ENCODE assay signal across 8 mouse cellular contexts in the genomic region with DNA sequence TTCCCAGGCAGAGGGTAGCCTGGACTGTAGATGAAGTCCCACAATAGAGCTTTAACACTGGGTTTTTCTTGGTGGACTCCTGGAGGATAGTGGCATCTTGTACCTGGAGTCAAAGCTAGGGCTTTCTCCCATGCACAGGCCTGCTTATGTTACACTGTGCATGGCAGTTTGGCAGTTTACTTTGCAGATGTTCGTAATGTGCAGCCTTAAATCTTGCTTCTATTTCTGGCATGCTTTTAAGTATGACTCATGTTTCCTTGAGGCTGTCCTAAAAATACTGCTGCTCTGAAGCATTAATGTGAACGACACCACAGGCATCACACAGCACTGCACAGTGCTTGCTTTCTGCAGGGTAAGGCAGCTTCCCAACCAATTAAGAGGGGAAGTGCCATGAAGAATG. TPM values are rescaled to one million over a fixed set of nuclear protein-coding genes. Genes with fewer than 3 reads are reported as not detected.
DNase-seq lines count a peak whose midpoint lies in the region; TF ChIP-seq lines count a peak whose summit lies in the region.

No protein-coding gene starts in this region.

- no peaks in the 10 kb centered on the region for H3K36me3 ChIP-seq in liver, adult 2 months (ENCODE audit: control insufficient read depth, insufficient read depth, low read length)
- no peaks in the 10 kb centered on the region for H3K36me3 ChIP-seq in thymus, adult 2 months (ENCODE audit: control insufficient read depth, insufficient read depth, low read length)

- peak; percentile 31 for DNase-seq in liver, adult 2 months (ENCODE audit: extremely low read depth, low read depth, low spot score)
- DNase-seq in liver: no peak
- peak; percentile 26 for DNase-seq in adrenal gland, postnatal 10 days
- DNase-seq in heart, adult 9 months (ENCODE audit: low spot score in 2 of 2): peak; percentile 39 to 40
- DNase-seq in left cerebral cortex, postnatal 25 days (ENCODE audit: low spot score in 2 of 2): peak; percentile 48 to 85
- peak; percentile 21 for DNase-seq in thymus, adult 2 months
- no peak for DNase-seq in cerebellum, adult 8-10 months
- no peak for DNase-seq in layer of hippocampus, adult 8-10 months (ENCODE audit: low spot score in 2 of 2)

- H3K27me3 ChIP-seq in liver, adult 2 months (ENCODE audit: control insufficient read depth, insufficient read depth, low read length): no peaks in the 10 kb centered on the region
- no peaks in the 10 kb centered on the region for H3K27me3 ChIP-seq in thymus, adult 2 months (ENCODE audit: control insufficient read depth, insufficient read depth, low read length)

- peaks cover 6% of the 10 kb centered on the region; the same call in 1 of the 2 replicates for H3K4me1 ChIP-seq in liver, adult 2 months (ENCODE audit: control insufficient read depth, insufficient read depth, low read length)
- peaks cover 14% of the 10 kb centered on the region for H3K4me1 ChIP-seq in thymus, adult 2 months (replicated peaks; ENCODE audit: control insufficient read depth, insufficient read depth, low read length)

- H3K79me2 ChIP-seq in liver, adult 2 months (ENCODE audit: control insufficient read depth, insufficient read depth, low read length): peaks cover 26% of the 10 kb centered on the region; the same call in 1 of the 2 replicates

- H3K9ac ChIP-seq in liver, adult 2 months (ENCODE audit: low read depth, low read length): no peak overlapping the region

- 58% methylated on average over 2 of the region's 2 CpGs for WGBS in liver, adult 2 months
- WGBS in thymus, adult 2 months: 2% methylated on average over 2 of the region's 2 CpGs

- no peak for TF ChIP-seq POLR2A in liver, adult 2 months (IDR thresholded peaks at IDR 0.05; ENCODE audit: extremely low read depth, insufficient read depth, low read length)
- no peak for TF ChIP-seq POLR2A in thymus, adult 2 months (IDR thresholded peaks at IDR 0.05; ENCODE audit: control insufficient read depth, extremely low read depth, insufficient read depth, low read length, poor library complexity)

- TF ChIP-seq CTCF in liver, adult 2 months (IDR thresholded peaks at IDR 0.05; ENCODE audit: low read depth, low read length): no peak
- TF ChIP-seq CTCF in thymus, adult 2 months (IDR thresholded peaks at IDR 0.05; ENCODE audit: borderline replicate concordance, control insufficient read depth, extremely low read depth, insufficient read depth, low read length, poor library complexity): no peak

- no peak overlapping the region for H3K4me3 ChIP-seq in liver, adult 2 months (ENCODE audit: insufficient read depth, low read depth, low read length)
- H3K4me3 ChIP-seq in thymus, adult 2 months (ENCODE audit: control insufficient read depth, insufficient read depth, low read length): no peak overlapping the region

- no peak overlapping the region for H3K27ac ChIP-seq in liver, adult 2 months (replicated peaks; ENCODE audit: insufficient read depth, low read depth, low read length)
- H3K27ac ChIP-seq in thymus, adult 2 months (ENCODE audit: control insufficient read depth, insufficient read depth, low read length): no peak overlapping the region

- intact Hi-C loops in left cerebral cortex, postnatal 25 days (cut with DNase I): loop anchor here (2.0 kb wide), 1 partner anchor 42 kb away; no protein-coding TSS in a partner anchor

RNA-seq across cellular contexts. Expression of a gene that starts 51.9 kb away (rescaled TPM):
- total RNA-seq in liver, adult 2 months (2014; rRNA removed): 88.7 and 106 TPM in 2 replicates
- 44.0 and 48.9 TPM in 2 replicates for polyA plus RNA-seq in liver, adult 2 months (2012; rRNA removed)
- total RNA-seq in adrenal gland, postnatal 10 days (2021): 100 to 1,000 TPM; 180 to 193 TPM
- total RNA-seq in left cerebral cortex, postnatal 25 days (2021): 10 to 100 TPM; 24.5 to 29.2 TPM
- polyA plus RNA-seq in thymus, adult 2 months (2012; rRNA removed): 8.7 and 9.1 TPM in 2 replicates
- 10 to 100 TPM; 30.4 to 39.6 (median 34.1) TPM for total RNA-seq in layer of hippocampus, adult 8-10 months (2022)

Comparison
In these comparisons a context has a peak if more than half of its experiments do, and no peak if none do; other contexts are left out.
1. DNase-seq: peak in liver, adult 2 months (single experiment), adrenal gland, postnatal 10 days (single experiment), heart, adult 9 months (2 of 2), left cerebral cortex, postnatal 25 days (2 of 2) and thymus, adult 2 months (single experiment); none in liver (single experiment), cerebellum, adult 8-10 months (single experiment) and layer of hippocampus, adult 8-10 months (0 of 2).